Mouse (Mus musculus) liver, embryonic 14.5 days (tissue): ENCODE results near the gene Mgrn1.
A peak's percentile ranks its signal among the peaks of the same experiment; 100 is the strongest.

Source experiments
- CTCF ChIP-seq: IDR thresholded peaks from 2 replicates; pipeline ENCODE4 v1.5.1; 2016; ENCODE audit warnings: antibody characterized with exemption, low read depth, control low read depth
- EP300 ChIP-seq: IDR thresholded peaks from 2 replicates; pipeline ENCODE4 v1.6.1; 2016; ENCODE audit warnings: antibody characterized with exemption, low read depth

- TF ChIP-seq CTCF (no peak), EP300 (0 out of 2 replicates have a peak, but pooled peaks have one; percentile 43)
These were observed at the start of gene Mgrn1 for GRCm38 (mm10) chr16:4885760-4886689.
